Mouse (Mus musculus): ENCODE results near the gene Zdhhc23. TPM values are rescaled to one million over a fixed set of nuclear protein-coding genes. Genes with fewer than 3 reads are reported as not detected.

Gene Zdhhc23
- 1.0 and 1.3 TPM in 2 replicates for polyA plus RNA-seq (2012; rRNA removed)

DNA sequence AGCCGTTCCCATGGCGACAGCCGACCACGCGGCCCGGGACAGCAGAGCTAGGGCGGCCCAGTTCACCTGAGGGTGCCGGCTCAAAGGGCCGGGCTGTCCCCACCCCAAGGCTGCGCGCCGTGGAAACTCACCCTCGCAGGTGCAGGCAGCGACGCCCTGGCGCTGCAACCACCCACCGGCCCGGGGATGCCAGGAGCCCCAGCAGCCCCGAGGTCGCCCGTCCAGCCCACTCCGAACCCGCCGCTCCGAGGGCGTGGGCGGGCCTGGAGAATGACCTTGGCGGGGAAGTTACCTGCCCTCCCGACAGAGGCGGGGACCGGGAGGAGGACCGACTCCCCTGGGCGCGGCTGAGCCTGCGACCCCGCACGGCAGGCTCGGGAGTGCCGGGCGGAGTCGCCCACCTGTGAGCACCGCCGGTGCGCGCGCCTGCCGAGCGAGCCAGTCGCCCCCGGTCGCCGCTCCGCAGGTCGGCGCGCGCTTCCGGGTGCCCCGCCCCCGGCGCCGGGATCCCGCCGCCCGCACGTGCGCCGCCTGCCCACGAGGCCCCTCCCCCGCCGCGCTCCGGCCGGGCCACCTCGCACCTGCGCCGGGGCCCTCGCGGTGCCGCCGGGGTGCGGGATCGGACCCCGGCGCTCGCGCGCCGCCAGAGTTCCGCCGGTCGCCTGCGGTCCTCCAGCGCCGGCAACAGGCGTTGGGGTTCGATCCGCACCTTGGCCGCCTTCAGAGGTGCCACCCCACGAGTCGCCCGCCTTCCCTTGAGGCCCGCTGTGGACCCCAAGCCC lies at the start of gene Zdhhc23:
Gene Zdhhc23, minus strand, starts transcription at position 464 of the 782 bp plus-strand sequence.
- Histone ChIP-seq H3K4me3 (ENCODE audit: control insufficient read depth, low read depth, low read length) (peak within 1 kb of the TSS; percentile 92), H3K27ac (ENCODE audit: control insufficient read depth, insufficient read depth, low read depth, low read length) (peak within 1 kb of the TSS; percentile 49; the same call in 1 of the 2 replicates)
- TF ChIP-seq POLR2A (IDR thresholded peaks at IDR 0.05; ENCODE audit: control insufficient read depth, low read depth, low read length) (0 out of 2 replicates have a peak, but pooled peaks have one; percentile 7), CTCF (IDR thresholded peaks at IDR 0.05; ENCODE audit: control insufficient read depth, insufficient read depth, insufficient replicate concordance, low read depth, low read length) (no peak)

DNA sequence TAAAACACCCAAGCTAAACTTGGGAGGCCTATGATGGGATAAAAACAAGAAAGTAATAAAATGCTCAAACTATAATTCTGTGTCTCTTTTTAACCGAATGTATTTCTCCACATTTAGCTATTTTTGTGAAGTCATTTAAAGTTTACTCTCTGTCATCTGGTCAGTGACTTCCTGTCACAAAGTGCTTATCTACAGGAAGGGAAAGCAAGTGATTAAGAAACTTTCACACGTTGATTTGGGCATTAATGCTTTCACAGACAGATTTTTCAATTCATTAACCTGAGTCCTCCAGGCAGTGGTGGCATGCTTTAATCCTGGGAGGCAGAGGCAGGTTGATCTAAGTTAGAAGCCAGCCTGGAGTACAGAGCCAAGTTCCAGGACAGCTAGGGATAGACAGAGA lies 49.7 kb upstream of the Zdhhc23 start:
- Histone ChIP-seq H3K4me1 (ENCODE audit: control insufficient read depth, insufficient read depth, low read length) (peaks cover 2% of the 10 kb centered on the region; the same call in 1 of the 2 replicates), H3K4me3 (ENCODE audit: control insufficient read depth, low read depth, low read length) (no peak overlapping the region), H3K27ac (ENCODE audit: control insufficient read depth, insufficient read depth, low read depth, low read length) (no peak overlapping the region), H3K27me3 (ENCODE audit: control insufficient read depth, insufficient read depth, low read length) (no peaks in the 10 kb centered on the region), H3K36me3 (ENCODE audit: control insufficient read depth, insufficient read depth, low read length) (no peaks in the 10 kb centered on the region)
- no peak for TF ChIP-seq POLR2A (IDR thresholded peaks at IDR 0.05; ENCODE audit: control insufficient read depth, low read depth, low read length)
- no peak for TF ChIP-seq CTCF (IDR thresholded peaks at IDR 0.05; ENCODE audit: control insufficient read depth, insufficient read depth, insufficient replicate concordance, low read depth, low read length)

More for the DNA sequence above, at the start of gene Zdhhc23:
- Histone ChIP-seq H3K27me3 (ENCODE audit: control insufficient read depth, insufficient read depth, low read length) (no peaks in the 10 kb centered on the region), H3K4me1 (ENCODE audit: control insufficient read depth, insufficient read depth, low read length) (peaks cover 8% of the 10 kb centered on the region), H3K36me3 (ENCODE audit: control insufficient read depth, insufficient read depth, low read length) (no peaks in the 10 kb centered on the region)

DNA sequence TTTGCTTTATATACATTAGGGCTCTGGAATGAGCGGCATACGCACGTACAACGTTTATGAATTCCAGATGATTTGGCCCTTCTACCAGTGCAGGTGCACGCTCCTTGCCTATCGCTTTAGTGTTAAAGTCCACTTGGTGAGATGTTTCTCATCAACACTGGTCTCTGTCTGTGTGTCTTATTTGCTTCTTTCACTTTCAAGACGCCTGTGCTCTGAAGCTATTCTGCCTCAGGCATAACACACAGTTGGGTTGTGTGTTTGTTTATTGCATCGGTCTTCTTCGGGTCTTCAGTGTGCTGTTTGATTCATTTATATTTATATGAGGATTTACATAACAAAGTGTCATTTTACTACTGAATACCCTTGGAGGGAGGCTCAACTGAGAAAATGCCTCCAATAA lies 47.2 kb upstream of the Zdhhc23 start:
- H3K36me3 ChIP-seq (ENCODE audit: control insufficient read depth, insufficient read depth, low read length): no peaks in the 10 kb centered on the region
- peak overlapping the region; percentile 69; the same call in 1 of the 2 replicates for H3K4me3 ChIP-seq (ENCODE audit: control insufficient read depth, low read depth, low read length)
- no peaks in the 10 kb centered on the region for H3K27me3 ChIP-seq (ENCODE audit: control insufficient read depth, insufficient read depth, low read length)
- H3K27ac ChIP-seq (ENCODE audit: control insufficient read depth, insufficient read depth, low read depth, low read length): no peak overlapping the region
- no peak for TF ChIP-seq CTCF (IDR thresholded peaks at IDR 0.05; ENCODE audit: control insufficient read depth, insufficient read depth, insufficient replicate concordance, low read depth, low read length)
- no peak for TF ChIP-seq POLR2A (IDR thresholded peaks at IDR 0.05; ENCODE audit: control insufficient read depth, low read depth, low read length)
- peaks cover 2% of the 10 kb centered on the region; the same call in 1 of the 2 replicates for H3K4me1 ChIP-seq (ENCODE audit: control insufficient read depth, insufficient read depth, low read length)

DNA sequence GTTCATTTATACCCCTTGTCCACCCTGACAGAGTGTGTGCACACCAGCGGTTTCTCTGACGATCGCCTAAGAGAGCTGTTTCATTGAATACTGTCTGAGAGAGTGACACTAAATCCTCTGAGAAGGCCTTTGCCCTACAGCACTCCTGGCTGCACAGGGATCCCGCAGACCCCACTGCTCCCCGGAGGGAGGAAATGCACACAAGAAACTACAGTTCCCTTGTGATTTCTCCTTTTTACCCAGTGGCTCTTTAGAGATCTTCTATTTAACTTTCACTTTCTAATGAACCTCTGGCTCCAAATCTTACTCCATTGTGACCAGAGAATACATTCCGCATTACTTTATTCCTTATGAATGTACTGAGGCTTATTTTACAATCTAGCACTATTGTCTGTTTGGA lies 46.6 kb upstream of the Zdhhc23 start:
- H3K27me3 ChIP-seq (ENCODE audit: control insufficient read depth, insufficient read depth, low read length): no peaks in the 10 kb centered on the region
- H3K4me3 ChIP-seq (ENCODE audit: control insufficient read depth, low read depth, low read length): no peak overlapping the region
- TF ChIP-seq CTCF (IDR thresholded peaks at IDR 0.05; ENCODE audit: control insufficient read depth, insufficient read depth, insufficient replicate concordance, low read depth, low read length) (no peak), POLR2A (IDR thresholded peaks at IDR 0.05; ENCODE audit: control insufficient read depth, low read depth, low read length) (no peak)
- peaks cover 2% of the 10 kb centered on the region; the same call in 1 of the 2 replicates for H3K4me1 ChIP-seq (ENCODE audit: control insufficient read depth, insufficient read depth, low read length)
- H3K36me3 ChIP-seq (ENCODE audit: control insufficient read depth, insufficient read depth, low read length): no peaks in the 10 kb centered on the region
- no peak overlapping the region for H3K27ac ChIP-seq (ENCODE audit: control insufficient read depth, insufficient read depth, low read depth, low read length)

DNA sequence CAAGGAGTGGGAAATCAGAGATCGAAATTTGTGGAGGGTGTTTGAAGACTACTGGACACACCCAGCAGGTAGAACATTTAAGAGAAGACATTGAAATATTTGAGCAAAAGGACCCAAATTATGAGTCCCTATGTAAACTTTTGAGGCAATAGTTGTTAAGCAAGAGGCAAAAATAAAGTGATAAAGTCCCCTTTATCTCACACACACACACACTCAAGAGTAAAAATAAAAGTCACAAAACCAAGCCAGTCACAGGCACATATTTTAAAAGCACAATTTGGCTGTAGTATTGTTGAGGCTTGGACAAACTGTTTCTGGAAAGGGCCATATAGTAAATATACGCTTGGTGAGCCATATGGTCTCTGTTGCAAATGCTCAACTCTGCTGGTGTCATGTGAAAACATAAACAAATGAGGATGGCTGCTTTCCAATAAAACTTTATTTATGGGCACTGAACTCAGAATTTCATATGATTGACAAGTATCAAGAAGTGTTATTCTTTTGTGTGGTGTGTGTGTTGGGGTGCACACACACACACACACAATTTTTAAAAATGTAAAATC lies 39.5 kb upstream of the Zdhhc23 start:
- Histone ChIP-seq H3K4me1 (ENCODE audit: control insufficient read depth, insufficient read depth, low read length) (peaks cover 2% of the 10 kb centered on the region; the same call in 1 of the 2 replicates), H3K27ac (ENCODE audit: control insufficient read depth, insufficient read depth, low read depth, low read length) (no peak overlapping the region), H3K4me3 (ENCODE audit: control insufficient read depth, low read depth, low read length) (no peak overlapping the region), H3K36me3 (ENCODE audit: control insufficient read depth, insufficient read depth, low read length) (no peaks in the 10 kb centered on the region), H3K27me3 (ENCODE audit: control insufficient read depth, insufficient read depth, low read length) (no peaks in the 10 kb centered on the region)
- TF ChIP-seq POLR2A (IDR thresholded peaks at IDR 0.05; ENCODE audit: control insufficient read depth, low read depth, low read length): no peak
- no peak for TF ChIP-seq CTCF (IDR thresholded peaks at IDR 0.05; ENCODE audit: control insufficient read depth, insufficient read depth, insufficient replicate concordance, low read depth, low read length)

DNA sequence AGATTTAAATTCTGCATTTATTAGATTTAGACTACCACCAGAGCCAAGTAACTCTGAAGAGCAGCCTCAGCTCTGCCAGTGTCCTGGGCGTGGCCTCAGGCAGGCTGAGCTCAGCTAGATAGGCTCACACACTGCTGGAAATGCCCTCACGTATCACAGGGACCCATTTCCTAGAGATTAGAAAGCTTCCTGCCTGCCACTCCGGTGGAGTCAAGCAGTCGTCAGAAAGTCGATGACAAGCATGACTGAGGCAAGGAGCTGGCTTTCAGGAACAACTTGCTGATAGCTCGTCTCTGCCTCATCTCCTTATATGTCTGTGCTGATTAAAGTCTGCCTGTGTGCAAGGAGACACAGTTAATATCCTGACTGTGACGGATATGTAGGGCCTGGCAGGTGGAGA lies 38.8 kb upstream of the Zdhhc23 start:
- H3K27ac ChIP-seq (ENCODE audit: control insufficient read depth, insufficient read depth, low read depth, low read length): no peak overlapping the region
- H3K4me3 ChIP-seq (ENCODE audit: control insufficient read depth, low read depth, low read length): no peak overlapping the region
- peaks cover 2% of the 10 kb centered on the region; the same call in 1 of the 2 replicates for H3K4me1 ChIP-seq (ENCODE audit: control insufficient read depth, insufficient read depth, low read length)
- H3K36me3 ChIP-seq (ENCODE audit: control insufficient read depth, insufficient read depth, low read length): no peaks in the 10 kb centered on the region
- TF ChIP-seq CTCF (IDR thresholded peaks at IDR 0.05; ENCODE audit: control insufficient read depth, insufficient read depth, insufficient replicate concordance, low read depth, low read length) (no peak), POLR2A (IDR thresholded peaks at IDR 0.05; ENCODE audit: control insufficient read depth, low read depth, low read length) (no peak)
- no peaks in the 10 kb centered on the region for H3K27me3 ChIP-seq (ENCODE audit: control insufficient read depth, insufficient read depth, low read length)

DNA sequence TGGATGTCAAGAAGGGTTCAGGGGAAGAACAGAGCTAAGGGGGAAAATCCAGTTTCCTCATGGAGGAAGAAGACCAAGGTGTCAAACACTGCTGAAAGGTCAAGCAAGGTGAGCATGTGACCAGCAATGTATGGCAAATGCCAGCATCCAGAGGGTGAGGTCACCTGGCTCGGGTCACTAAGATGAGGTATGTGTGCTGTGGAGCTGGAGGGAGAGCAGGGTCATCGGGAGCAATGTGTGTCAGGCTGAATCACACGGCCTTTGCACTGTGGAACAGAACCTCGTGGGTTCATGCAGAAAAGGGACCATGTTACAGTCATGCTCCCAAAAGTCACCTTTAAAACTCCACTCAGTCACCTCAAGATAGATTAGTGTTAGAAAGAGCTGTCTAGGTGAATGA lies 38.1 kb upstream of the Zdhhc23 start:
- no peaks in the 10 kb centered on the region for H3K36me3 ChIP-seq (ENCODE audit: control insufficient read depth, insufficient read depth, low read length)
- TF ChIP-seq CTCF (IDR thresholded peaks at IDR 0.05; ENCODE audit: control insufficient read depth, insufficient read depth, insufficient replicate concordance, low read depth, low read length) (no peak), POLR2A (IDR thresholded peaks at IDR 0.05; ENCODE audit: control insufficient read depth, low read depth, low read length) (no peak)

More for the DNA sequence above, 38.1 kb upstream of the Zdhhc23 start:
- Histone ChIP-seq H3K4me3 (ENCODE audit: control insufficient read depth, low read depth, low read length) (no peak overlapping the region), H3K27me3 (ENCODE audit: control insufficient read depth, insufficient read depth, low read length) (no peaks in the 10 kb centered on the region), H3K4me1 (ENCODE audit: control insufficient read depth, insufficient read depth, low read length) (peaks cover 2% of the 10 kb centered on the region; the same call in 1 of the 2 replicates), H3K27ac (ENCODE audit: control insufficient read depth, insufficient read depth, low read depth, low read length) (no peak overlapping the region)
